Mouse (Mus musculus) CH12.LX (cell line): ENCODE measurements around the gene Smndc1.

Experiments used
- BHLHE40 ChIP-seq: IDR thresholded peaks from 2 replicates; pipeline ENCODE4 v1.6.1; 2011; ENCODE audit warnings: mild to moderate bottlenecking, low read depth, low read length, improper control_type of control experiment
- CHD1 ChIP-seq: IDR thresholded peaks from 2 replicates; pipeline ENCODE4 v1.6.1; 2012; ENCODE audit warnings: low read depth, low read length, improper control_type of control experiment, inconsistent platforms
- CTCF ChIP-seq, 2 experiments: IDR thresholded peaks in 1 of 2; conservative IDR thresholded peaks in 1 of 2; 2 replicates each; pipeline ENCODE4 v1.5.1; 2011 to 2012; ENCODE audit warnings: low read depth in 2 of 2, low read length in 2 of 2, improper control_type of control experiment in 1 of 2, inconsistent platforms in 1 of 2, mild to moderate bottlenecking in 1 of 2, moderate library complexity in 1 of 2
- ELF1 ChIP-seq: IDR thresholded peaks from 2 replicates; pipeline ENCODE4 v1.6.1; 2014; ENCODE audit warnings: low read depth, mild to moderate bottlenecking, inconsistent platforms, low read length, improper control_type of control experiment
- EP300 ChIP-seq: IDR thresholded peaks from 2 replicates; pipeline ENCODE4 v1.6.1; 2011; ENCODE audit warnings: low read length, improper control_type of control experiment
- GABPA ChIP-seq: IDR thresholded peaks from 2 replicates; pipeline ENCODE4 v1.6.1; 2012; ENCODE audit warnings: low read depth, low read length, improper control_type of control experiment, inconsistent platforms; ENCODE audit not compliant: insufficient replicate concordance
- KAT2A ChIP-seq: IDR thresholded peaks from 2 replicates; pipeline ENCODE4 v1.6.1; 2012; ENCODE audit warnings: low read length, improper control_type of control experiment, inconsistent platforms; ENCODE audit not compliant: insufficient replicate concordance
- POLR2A ChIP-seq: IDR thresholded peaks from 2 replicates; pipeline ENCODE4 v1.6.1; 2011; ENCODE audit warnings: low read depth, mild to moderate bottlenecking, improper control_type of control experiment, low read length
- SMC3 ChIP-seq: IDR thresholded peaks from 2 replicates; pipeline ENCODE4 v1.6.1; 2011; ENCODE audit warnings: low read depth, low read length, improper control_type of control experiment

DNA sequence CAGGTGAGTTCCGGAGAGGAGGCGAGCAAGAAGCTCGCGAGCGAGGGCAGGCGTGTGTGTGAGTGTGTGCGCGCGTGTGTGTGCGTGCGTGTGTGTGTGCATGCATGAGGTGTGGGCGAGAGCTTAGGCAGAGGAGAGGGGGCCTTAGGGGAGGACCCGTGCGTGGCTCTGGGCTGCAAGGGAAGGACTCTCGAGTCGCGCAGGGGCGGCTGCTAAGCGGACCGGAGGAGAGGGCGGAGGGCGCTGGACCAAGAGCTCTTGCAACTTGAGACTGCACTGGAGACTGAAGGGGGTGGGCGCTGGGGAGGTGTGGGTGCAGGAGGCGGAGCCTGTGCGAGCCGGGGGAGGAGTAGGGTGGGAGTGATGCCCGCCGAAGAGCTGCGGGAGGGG is 60.4 kb downstream of the Smndc1 start:
- TF ChIP-seq SMC3 (no peak), EP300 (no peak), KAT2A (no peak), CTCF (conservative IDR thresholded peaks at IDR 0.05 in 1 of 2, IDR thresholded peaks at IDR 0.05 in 1 of 2; ENCODE audit: low read depth in 2 of 2, low read length in 2 of 2) (no peak), CHD1 (no peak), POLR2A (no peak), ELF1 (no peak), GABPA (no peak), BHLHE40 (no peak)
